Mouse (Mus musculus) MEL (cell line): ENCODE data around the gene 2310039H08Rik. TPM values are rescaled to one million over a fixed set of nuclear protein-coding genes. Genes with fewer than 3 reads are reported as not detected.

Experiments
- DNase-seq: peaks from one replicate; pipeline ENCODE4 v3.0.0; 2011; ENCODE audit warnings: low read depth, low spot score
- H3K27ac ChIP-seq: 2 replicates; pipeline ENCODE4 v1.5.1; 2012; ENCODE audit warnings: low read depth, mild to moderate bottlenecking, control low read depth, low read length, moderate library complexity; ENCODE audit not compliant: control insufficient read depth
- H3K27me3 ChIP-seq, 2 experiments: fragments of 150-350 bp in 1 of 2; sonication (generic) in 1 of 2; 2 replicates each; pipeline ENCODE4 v1.6.1; 2012; ENCODE audit warnings: low read length in 2 of 2, mild to moderate bottlenecking in 2 of 2, improper control_type of control experiment in 1 of 2, moderate library complexity in 1 of 2; ENCODE audit not compliant: insufficient read depth in 2 of 2, control insufficient read depth in 1 of 2
- H3K36me3 ChIP-seq, 2 experiments: 2 replicates each; pipeline ENCODE4 v1.6.1; 2012 to 2014; ENCODE audit warnings: low read length in 2 of 2, improper control_type of control experiment in 1 of 2, inconsistent platforms in 1 of 2, mild to moderate bottlenecking in 1 of 2; ENCODE audit not compliant: insufficient read depth in 2 of 2, control insufficient read depth in 1 of 2
- H3K4me1 ChIP-seq, 2 experiments: fragments of 150-350 bp in 1 of 2; sonication (generic) in 1 of 2; 2 replicates each; pipeline ENCODE4 v1.6.1; 2012; ENCODE audit warnings: low read length in 2 of 2, improper control_type of control experiment in 1 of 2, mild to moderate bottlenecking in 1 of 2; ENCODE audit not compliant: insufficient read depth in 2 of 2, control insufficient read depth in 1 of 2
- H3K4me3 ChIP-seq, 2 experiments: fragments of 150-350 bp in 1 of 2; sonication (generic) in 1 of 2; 2 replicates each; pipeline ENCODE4 v1.5.1; 2012; ENCODE audit warnings: low read depth in 2 of 2, low read length in 2 of 2, mild to moderate bottlenecking in 2 of 2, moderate library complexity in 2 of 2, control low read depth in 1 of 2, improper control_type of control experiment in 1 of 2; ENCODE audit not compliant: control insufficient read depth in 1 of 2, insufficient read depth in 1 of 2
- H3K79me2 ChIP-seq: 2 replicates; pipeline ENCODE4 v1.6.1; 2012; ENCODE audit warnings: mild to moderate bottlenecking, low read length, moderate library complexity; ENCODE audit not compliant: control insufficient read depth, poor library complexity, insufficient read depth
- H3K9ac ChIP-seq: 2 replicates; pipeline ENCODE4 v1.6.1; 2012; ENCODE audit warnings: low read depth, mild to moderate bottlenecking, control low read depth, low read length, moderate library complexity; ENCODE audit not compliant: control insufficient read depth, poor library complexity, severe bottlenecking
- H3K9me3 ChIP-seq: fragments of 150-350 bp; sonication (generic); replicated peaks from 2 replicates; pipeline ENCODE4 v1.6.1; 2012; ENCODE audit warnings: mild to moderate bottlenecking, low read length, improper control_type of control experiment, moderate library complexity; ENCODE audit not compliant: insufficient read depth
- BHLHE40 ChIP-seq: IDR thresholded peaks from 2 replicates; pipeline ENCODE4 v1.6.1; 2012; ENCODE audit warnings: low read depth, mild to moderate bottlenecking, inconsistent platforms, low read length, improper control_type of control experiment, borderline replicate concordance
- CHD1 ChIP-seq: IDR thresholded peaks from 2 replicates; pipeline ENCODE4 v1.6.1; 2012; ENCODE audit warnings: low read depth, mild to moderate bottlenecking, inconsistent platforms, low read length, improper control_type of control experiment
- CHD2 ChIP-seq: IDR thresholded peaks from 2 replicates; pipeline ENCODE4 v1.6.1; 2011; ENCODE audit warnings: low read length, improper control_type of control experiment
- CTCF ChIP-seq, 3 experiments: IDR thresholded peaks in 2 of 3; conservative IDR thresholded peaks in 1 of 3; 2 replicates each; pipeline ENCODE4 v1.5.1; 2011 to 2012; ENCODE audit warnings: low read length in 3 of 3, low read depth in 2 of 3, mild to moderate bottlenecking in 2 of 3, improper control_type of control experiment in 1 of 3, inconsistent platforms in 1 of 3, mixed read lengths in 1 of 3, moderate library complexity in 1 of 3; ENCODE audit not compliant: control insufficient read depth in 1 of 3, insufficient read depth in 1 of 3, poor library complexity in 1 of 3, severe bottlenecking in 1 of 3
- E2F4 ChIP-seq: IDR thresholded peaks from 2 replicates; pipeline ENCODE4 v1.6.1; 2011; ENCODE audit warnings: low read depth, low read length, improper control_type of control experiment, borderline replicate concordance
- ELF1 ChIP-seq: IDR thresholded peaks from 2 replicates; pipeline ENCODE4 v1.6.1; 2014; ENCODE audit warnings: low read depth, mild to moderate bottlenecking, inconsistent platforms, low read length, improper control_type of control experiment, moderate library complexity
- EP300 ChIP-seq, 2 experiments: IDR thresholded peaks; 2 replicates each; pipeline ENCODE4 v1.6.1; 2011; ENCODE audit warnings: improper control_type of control experiment in 2 of 2, low read length in 2 of 2, low read depth in 1 of 2, mild to moderate bottlenecking in 1 of 2
- ETS1 ChIP-seq: IDR thresholded peaks from 2 replicates; pipeline ENCODE4 v1.6.1; 2012; ENCODE audit warnings: low read depth, mild to moderate bottlenecking, inconsistent platforms, low read length, improper control_type of control experiment, moderate library complexity
- GATA1 ChIP-seq: IDR thresholded peaks from 2 replicates; pipeline ENCODE4 v1.6.1; 2011; ENCODE audit warnings: low read depth, low read length, improper control_type of control experiment
- HCFC1 ChIP-seq: IDR thresholded peaks from 2 replicates; pipeline ENCODE4 v1.6.1; 2012; ENCODE audit warnings: low read depth, mild to moderate bottlenecking, inconsistent platforms, low read length, improper control_type of control experiment, moderate library complexity
- JUND ChIP-seq: IDR thresholded peaks from 2 replicates; pipeline ENCODE4 v1.6.1; 2011; ENCODE audit warnings: low read depth, mild to moderate bottlenecking, improper control_type of control experiment, low read length
- KAT2A ChIP-seq: conservative IDR thresholded peaks from 2 replicates; pipeline ENCODE4 v1.6.1; 2012; ENCODE audit warnings: low read depth, low read length, improper control_type of control experiment, inconsistent platforms
- MAX ChIP-seq: IDR thresholded peaks from 2 replicates; pipeline ENCODE4 v1.6.1; 2011; ENCODE audit warnings: low read length, improper control_type of control experiment
- MAZ ChIP-seq: IDR thresholded peaks from 2 replicates; pipeline ENCODE4 v1.6.1; 2012; ENCODE audit warnings: low read depth, mild to moderate bottlenecking, inconsistent platforms, low read length, improper control_type of control experiment
- MXI1 ChIP-seq: IDR thresholded peaks from 2 replicates; pipeline ENCODE4 v1.6.1; 2011; ENCODE audit warnings: mild to moderate bottlenecking, low read depth, low read length, improper control_type of control experiment
- MYB ChIP-seq: IDR thresholded peaks from 2 replicates; pipeline ENCODE4 v1.6.1; 2011; ENCODE audit warnings: mild to moderate bottlenecking, low read depth, low read length, improper control_type of control experiment
- MYC ChIP-seq: IDR thresholded peaks from 2 replicates; pipeline ENCODE4 v1.6.1; 2011; ENCODE audit warnings: low read depth, mild to moderate bottlenecking, low read length, improper control_type of control experiment, moderate library complexity
- NELFE ChIP-seq: IDR thresholded peaks from 2 replicates; pipeline ENCODE4 v1.6.1; 2011; ENCODE audit warnings: low read depth, low read length, improper control_type of control experiment
- NRF1 ChIP-seq: IDR thresholded peaks from 2 replicates; pipeline ENCODE4 v1.6.1; 2014; ENCODE audit warnings: low read depth, mild to moderate bottlenecking, inconsistent platforms, low read length, improper control_type of control experiment, moderate library complexity; ENCODE audit not compliant: poor library complexity, insufficient read depth, severe bottlenecking
- POLR2A ChIP-seq, 2 experiments: IDR thresholded peaks; 2 replicates each; pipeline ENCODE4 v1.6.1; 2011 to 2012; ENCODE audit warnings: low read length in 2 of 2, mild to moderate bottlenecking in 2 of 2, control low read depth in 1 of 2, improper control_type of control experiment in 1 of 2, low read depth in 1 of 2, moderate library complexity in 1 of 2; ENCODE audit not compliant: control insufficient read depth in 1 of 2, insufficient read depth in 1 of 2, poor library complexity in 1 of 2
- POLR2AphosphoS2 ChIP-seq: IDR thresholded peaks from 2 replicates; pipeline ENCODE4 v1.6.1; 2011; ENCODE audit warnings: low read length, improper control_type of control experiment
- RCOR1 ChIP-seq: IDR thresholded peaks from 2 replicates; pipeline ENCODE4 v1.6.1; 2012; ENCODE audit warnings: low read depth, mild to moderate bottlenecking, inconsistent platforms, low read length, improper control_type of control experiment
- SIN3A ChIP-seq: IDR thresholded peaks from 2 replicates; pipeline ENCODE4 v1.6.1; 2012; ENCODE audit warnings: low read length, improper control_type of control experiment, inconsistent platforms
- SMC3 ChIP-seq: IDR thresholded peaks from 2 replicates; pipeline ENCODE4 v1.6.1; 2011; ENCODE audit warnings: low read depth, low read length, improper control_type of control experiment
- TBP ChIP-seq: IDR thresholded peaks from 2 replicates; pipeline ENCODE4 v1.8.0; 2011; ENCODE audit warnings: low read depth, low read length, improper control_type of control experiment
- TCF12 ChIP-seq: IDR thresholded peaks from 2 replicates; pipeline ENCODE4 v1.6.1; 2014; ENCODE audit warnings: low read depth, mild to moderate bottlenecking, inconsistent platforms, low read length, improper control_type of control experiment, moderate library complexity
- UBTF ChIP-seq: IDR thresholded peaks from 2 replicates; pipeline ENCODE4 v1.6.1; 2012; ENCODE audit warnings: low read depth, mild to moderate bottlenecking, inconsistent platforms, low read length, improper control_type of control experiment, moderate library complexity, borderline replicate concordance; ENCODE audit not compliant: insufficient read depth
- USF1 ChIP-seq: IDR thresholded peaks from 2 replicates; pipeline ENCODE4 v1.6.1; 2014; ENCODE audit warnings: low read depth, mild to moderate bottlenecking, inconsistent platforms, low read length, improper control_type of control experiment, moderate library complexity
- USF2 ChIP-seq, 2 experiments: IDR thresholded peaks; 2 replicates each; pipeline ENCODE4 v1.6.1; 2011 to 2012; ENCODE audit warnings: improper control_type of control experiment in 2 of 2, low read length in 2 of 2, borderline replicate concordance in 1 of 2, inconsistent platforms in 1 of 2, low read depth in 1 of 2, mild to moderate bottlenecking in 1 of 2; ENCODE audit not compliant: insufficient read depth in 1 of 2
- ZC3H11A ChIP-seq: IDR thresholded peaks from 2 replicates; pipeline ENCODE4 v1.6.1; 2012; ENCODE audit warnings: low read depth, mild to moderate bottlenecking, inconsistent platforms, low read length, improper control_type of control experiment
- ZKSCAN1 ChIP-seq: IDR thresholded peaks from 2 replicates; pipeline ENCODE4 v1.6.1; 2012; ENCODE audit warnings: low read depth, mild to moderate bottlenecking, inconsistent platforms, low read length, improper control_type of control experiment, moderate library complexity
- ZMIZ1 ChIP-seq: IDR thresholded peaks from 2 replicates; pipeline ENCODE4 v1.6.1; 2012; ENCODE audit warnings: low read depth, mild to moderate bottlenecking, inconsistent platforms, low read length, improper control_type of control experiment, moderate library complexity
- ZNF384 ChIP-seq: IDR thresholded peaks from 2 replicates; pipeline ENCODE4 v1.6.1; 2012; ENCODE audit warnings: low read depth, mild to moderate bottlenecking, inconsistent platforms, low read length, improper control_type of control experiment
- polyA plus RNA-seq, 2 experiments: library from polyadenylated mRNA; stranded (reverse) in 1 of 2; unstranded in 1 of 2; fragments of >175 nt in 1 of 2; fragments of >200 nt in 1 of 2; gene quantifications; 2 replicates each; pipeline versions ENCODE4 v1.2.1 to v1.2.4; 2012; ENCODE audit warnings: low replicate concordance in 2 of 2, low read depth in 1 of 2; ENCODE audit not compliant: insufficient read length in 2 of 2, insufficient read depth in 1 of 2, missing spikeins in 1 of 2
- total RNA-seq: library from RNA; depleted of rRNA; stranded (reverse); fragments of 300-350 nt; gene quantifications from 2 replicates; pipeline ENCODE4 v1.2.3, GENCODE M21; 2012

2310039H08Rik gene
- total and polyA plus RNA-seq, 3 experiments: 41.3 to 53.2 TPM; not detected in 1

DNA sequence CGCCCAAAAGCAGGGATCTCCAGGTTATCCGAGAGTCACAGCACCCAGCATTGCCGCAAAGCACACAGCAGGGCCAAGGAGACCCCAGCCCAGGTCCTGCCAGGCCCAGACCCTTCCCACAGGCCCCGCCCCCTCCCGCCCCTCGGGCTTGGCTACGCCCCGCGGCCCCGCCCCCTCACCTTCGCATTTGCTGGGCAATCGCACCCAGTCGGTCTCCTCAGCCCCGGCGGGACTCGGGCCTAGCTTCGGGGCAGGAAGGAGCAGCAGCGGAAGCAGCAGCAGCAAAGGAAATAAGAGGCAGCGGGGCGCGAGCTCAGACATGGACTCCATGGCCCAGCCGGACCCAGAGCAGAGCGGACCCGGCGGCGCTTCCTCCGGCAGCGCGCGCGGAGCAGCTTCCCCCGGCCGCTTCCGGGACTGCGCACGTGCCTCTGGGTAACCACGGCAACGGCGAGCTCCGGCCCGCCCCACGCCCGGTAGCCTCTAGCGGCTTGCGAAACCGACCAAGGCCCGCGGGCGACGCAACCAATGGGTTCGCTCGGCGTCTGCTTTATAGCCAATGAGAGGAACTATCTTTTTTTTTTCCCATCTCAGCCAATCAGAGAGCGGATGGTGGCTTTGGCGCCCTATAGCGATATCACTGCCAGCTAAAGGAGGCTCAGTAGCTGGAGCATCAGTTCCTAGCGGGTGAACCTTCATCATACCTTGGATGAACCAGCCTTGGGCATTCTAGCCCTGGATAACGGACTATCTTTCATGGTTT is 20.5 kb upstream of the 2310039H08Rik start, which contains the start of gene Cnpy3:
Cnpy3 (minus strand) TSS at position 421 of the 763 bp plus-strand sequence.
- Histone ChIP-seq H3K79me2 (peaks cover 26% of the 10 kb centered on the region), H3K9me3 (no peaks in the 10 kb centered on the region), H3K9ac (peak within 1 kb of the TSS; percentile 85), H3K36me3 (peaks cover 4 to 12% of the 10 kb centered on the region in 2 experiments), H3K27ac (peak within 1 kb of the TSS; percentile 95), H3K27me3 (no peaks in the 10 kb centered on the region), H3K4me3 (peak within 1 kb of the TSS; percentile 62 to 77), H3K4me1 (peaks cover 2 to 9% of the 10 kb centered on the region in 2 experiments; a peak in 3 of 4 replicates)
- TF ChIP-seq ELF1: peak; percentile 97
- no peak for TF ChIP-seq RCOR1
- TF ChIP-seq MYC: peak; percentile 84
- TF ChIP-seq NRF1: peak; percentile 70
- peak; percentile 94 for TF ChIP-seq USF1
- no peak for TF ChIP-seq JUND
- TF ChIP-seq KAT2A: peak; percentile 49; the same call in 1 of the 2 replicates
- peak; percentile 35; the same call in 1 of the 2 replicates for TF ChIP-seq GATA1
- 0 out of 4 replicates have a peak, but pooled peaks of 1 of the 2 experiments have one; percentile 42 for TF ChIP-seq USF2 (IDR thresholded peaks at IDR 0.05; ENCODE audit: borderline replicate concordance in 1 of 2, insufficient read depth in 1 of 2, low read depth in 1 of 2, low read length in 2 of 2)
- TF ChIP-seq TBP: peak; percentile 90
- TF ChIP-seq ZKSCAN1: no peak
- peak; percentile 46; the same call in 1 of the 2 replicates for TF ChIP-seq TCF12
- no peak for TF ChIP-seq CHD1
- 0 out of 2 replicates have a peak, but pooled peaks have one; percentile 15 for TF ChIP-seq UBTF
- peak; percentile 85 to 89 for TF ChIP-seq POLR2A (IDR thresholded peaks at IDR 0.05; ENCODE audit: control insufficient read depth in 1 of 2, insufficient read depth in 1 of 2, low read depth in 1 of 2, low read length in 2 of 2, poor library complexity in 1 of 2)
- TF ChIP-seq EP300 (IDR thresholded peaks at IDR 0.05; ENCODE audit: low read depth in 1 of 2, low read length in 2 of 2): no peak
- TF ChIP-seq ZC3H11A: no peak
- peak; percentile 9; the same call in 1 of the 2 replicates for TF ChIP-seq MAZ
- peak; percentile 43; the same call in 1 of the 2 replicates for TF ChIP-seq CHD2
- TF ChIP-seq ETS1: 0 out of 2 replicates have a peak, but pooled peaks have one; percentile 53
- peak; percentile 97 for TF ChIP-seq MAX
- peak; percentile 93 for TF ChIP-seq MXI1
- TF ChIP-seq BHLHE40: peak; percentile 99
- TF ChIP-seq SIN3A: peak; percentile 92
- TF ChIP-seq NELFE: peak; percentile 92
- no peak for TF ChIP-seq CTCF (IDR thresholded peaks at IDR 0.05 in 2 of 3, conservative IDR thresholded peaks at IDR 0.05 in 1 of 3; ENCODE audit: control insufficient read depth in 1 of 3, insufficient read depth in 1 of 3, low read depth in 2 of 3, low read length in 3 of 3, poor library complexity in 1 of 3, severe bottlenecking in 1 of 3)
- TF ChIP-seq MYB: no peak
- TF ChIP-seq POLR2AphosphoS2: peak; percentile 79; the same call in 1 of the 2 replicates
- no peak for TF ChIP-seq SMC3
- peak; percentile 89; the same call in 1 of the 2 replicates for TF ChIP-seq E2F4
- peak; percentile 86 for TF ChIP-seq HCFC1
- TF ChIP-seq ZMIZ1: peak; percentile 72; the same call in 1 of the 2 replicates
- TF ChIP-seq ZNF384: peak; percentile 97
- peak; percentile 100 for DNase-seq
